Mouse (Mus musculus) hindbrain, embryonic 12.5 days (tissue): ENCODE data around the gene Gm26566. TPM values are rescaled to one million over a fixed set of nuclear protein-coding genes. Genes with fewer than 3 reads are reported as not detected.
A peak's percentile ranks its signal among the peaks of the same experiment; 100 is the strongest.
"Not testable (repeated sequence)": the region's sequence is repeated elsewhere in the genome, so short reads cannot be mapped to it uniquely, and the experiment has no call there.

Experiments used
- ATAC-seq: fragments of 200-750 bp; cut with Nextera tagmentation; 2 replicates; pipeline ENCODE4 v1.8.0; 2017; ENCODE audit warnings: moderate TSS enrichment; ENCODE audit not compliant: low FRiP score
- H3K27ac ChIP-seq: fragments of 300-500 bp; sonication (generic); 2 replicates; pipeline ENCODE4 v1.5.1; 2016; ENCODE audit warnings: mild to moderate bottlenecking
- H3K27me3 ChIP-seq: fragments of 300-500 bp; sonication (generic); 2 replicates; pipeline ENCODE4 v1.6.1; 2016; ENCODE audit warnings: mild to moderate bottlenecking
- H3K36me3 ChIP-seq: fragments of 300-500 bp; sonication (generic); 2 replicates; pipeline ENCODE4 v1.6.1; 2016; ENCODE audit warnings: mild to moderate bottlenecking
- H3K4me1 ChIP-seq: fragments of 300-500 bp; sonication (generic); 2 replicates; pipeline ENCODE4 v1.6.1; 2016
- H3K4me2 ChIP-seq: fragments of 300-500 bp; sonication (generic); replicated peaks from 2 replicates; pipeline ENCODE4 v1.6.1; 2016; ENCODE audit warnings: mild to moderate bottlenecking
- H3K4me3 ChIP-seq: fragments of 300-500 bp; sonication (generic); 2 replicates; pipeline ENCODE4 v1.5.1; 2016; ENCODE audit warnings: mild to moderate bottlenecking
- H3K9ac ChIP-seq: fragments of 300-500 bp; sonication (generic); 2 replicates; pipeline ENCODE4 v1.6.1; 2016; ENCODE audit warnings: mild to moderate bottlenecking, moderate library complexity
- H3K9me3 ChIP-seq: fragments of 300-500 bp; sonication (generic); replicated peaks from 2 replicates; pipeline ENCODE4 v1.6.1; 2016; ENCODE audit warnings: mild to moderate bottlenecking
- WGBS: fragments of 180-500 bp; shearing (Covaris S2); methylation state at CpG from one replicate; pipeline ENCODE4 v1.1.7; 2016; 5-methylcytosine and 5-hydroxymethylcytosine counted together
- polyA plus RNA-seq: library from polyadenylated mRNA; unstranded; fragments of >200 nt; fragmentation: Nextera tagmentation; extraction: Ambion mirVana; gene quantifications from 2 replicates; pipeline ENCODE4 v1.2.1, GENCODE M21; 2016

The Gm26566 gene
- polyA plus RNA-seq, 1 experiment from 2014 or later = 1.9 TPM

- H3K4me2 ChIP-seq = peak overlapping the region; percentile 56
- not testable (repeated sequence) for H3K36me3 ChIP-seq, H3K27ac ChIP-seq, H3K27me3 ChIP-seq, H3K9me3 ChIP-seq, ATAC-seq, H3K4me1 ChIP-seq, H3K9ac ChIP-seq
- WGBS = 3% methylated on average over 32 of the region's 42 CpGs
- peak overlapping the region; percentile 30 for H3K4me3 ChIP-seq
Measured at GRCm38 (mm10) chr4:88763384-88764018, 41.9 kb downstream of the Gm26566 start.

Other genes starting within 250 kb of the Gm26566 start
- not detected in 2 replicates for gene Ifnb1, start 199.0 kb upstream of the Gm26566 start, polyA plus RNA-seq
- gene Ifna15, start 163.6 kb upstream of the Gm26566 start, polyA plus RNA-seq = not detected in 2 replicates
- not detected in 2 replicates for gene Ifna14, start 150.0 kb upstream of the Gm26566 start, polyA plus RNA-seq
- gene Ifna9, start 129.4 kb upstream of the Gm26566 start, polyA plus RNA-seq = not detected in 2 replicates
- not detected in 2 replicates for gene Ifna12, start 118.4 kb upstream of the Gm26566 start, polyA plus RNA-seq
- not detected in 2 replicates for gene C87499, start 87.4 kb upstream of the Gm26566 start, polyA plus RNA-seq
- not detected in 2 replicates for gene Ifna13, start 77.3 kb upstream of the Gm26566 start, polyA plus RNA-seq
- gene Ifna16, start 44.9 kb upstream of the Gm26566 start, polyA plus RNA-seq = not detected in 2 replicates
- gene Ifna2, start 37.9 kb upstream of the Gm26566 start, polyA plus RNA-seq = not detected in 2 replicates
- not detected in 2 replicates for gene Ifnab, start 30.4 kb upstream of the Gm26566 start, polyA plus RNA-seq
- gene Klhl9, start 660 bp downstream of the Gm26566 start, polyA plus RNA-seq = 144 and 152 TPM in 2 replicates
- not detected in 2 replicates for gene Gm13271, start 33.1 kb downstream of the Gm26566 start, polyA plus RNA-seq
- gene Gm13283, start 38.3 kb downstream of the Gm26566 start, polyA plus RNA-seq = 0.31 and 0.39 TPM in 2 replicates
- not detected in 2 replicates for gene Gm13290, start 52.0 kb downstream of the Gm26566 start, polyA plus RNA-seq
- gene Gm13289, start 55.1 kb downstream of the Gm26566 start, polyA plus RNA-seq = not detected in 2 replicates
- gene Gm13272, start 58.0 kb downstream of the Gm26566 start, polyA plus RNA-seq = not detected in 2 replicates
- gene Ifnz, start 60.3 kb downstream of the Gm26566 start, polyA plus RNA-seq = not detected in 2 replicates
- 0.62 TPM in 1 of 2 replicates, not detected in the other for gene Gm13276, start 63.9 kb downstream of the Gm26566 start, polyA plus RNA-seq
- not detected in 2 replicates for gene Gm13277, start 66.8 kb downstream of the Gm26566 start, polyA plus RNA-seq
- gene Gm13278, start 69.7 kb downstream of the Gm26566 start, polyA plus RNA-seq = not detected in 2 replicates
- not detected in 2 replicates for gene Gm13275, start 72.7 kb downstream of the Gm26566 start, polyA plus RNA-seq
- not detected in 2 replicates for gene Gm13279, start 75.6 kb downstream of the Gm26566 start, polyA plus RNA-seq
- gene Gm13285, start 77.9 kb downstream of the Gm26566 start, polyA plus RNA-seq = 0.26 and 0.95 TPM in 2 replicates
- gene Gm13287, start 81.4 kb downstream of the Gm26566 start, polyA plus RNA-seq = not detected in 2 replicates
- gene Gm13288, start 83.7 kb downstream of the Gm26566 start, polyA plus RNA-seq = not detected in 2 replicates
- gene Ifna7, start 94.4 kb downstream of the Gm26566 start, polyA plus RNA-seq = not detected in 2 replicates
- not detected in 2 replicates for gene Ifna11, start 98.2 kb downstream of the Gm26566 start, polyA plus RNA-seq
- gene Ifna6, start 105.6 kb downstream of the Gm26566 start, polyA plus RNA-seq = not detected in 2 replicates
- gene Ifna5, start 113.7 kb downstream of the Gm26566 start, polyA plus RNA-seq = not detected in 2 replicates
- not detected in 2 replicates for gene Ifna4, start 120.1 kb downstream of the Gm26566 start, polyA plus RNA-seq
- gene Ifna1, start 128.3 kb downstream of the Gm26566 start, polyA plus RNA-seq = not detected in 2 replicates
- gene Ifne, start 158.4 kb downstream of the Gm26566 start, polyA plus RNA-seq = not detected in 2 replicates